ENCODE assay signal across 9 mouse cellular contexts in genomic region chr12:85177740-85178239, GRCm38 (mm10). TPM values are rescaled to one million over a fixed set of nuclear protein-coding genes. Genes with fewer than 3 reads are reported as not detected.
DNase-seq lines count a peak whose midpoint lies in the region; ATAC-seq and TF ChIP-seq lines count a peak whose summit lies in the region.
"Had no signal": no experiment of that assay in that cellular context is flagged by ENCODE, and none has a peak within 500 bp of the region (broad histone marks: within the 10 kb centered on the region; RNA-seq: fewer than 3 reads in every experiment).

TSS of gene Pgf (minus strand) at chr12:85177790.

- WGBS in cerebellum, adult 2 months: 61% methylated on average over 10 of the region's 10 CpGs
- 36% methylated on average over 10 of the region's 10 CpGs for WGBS in thymus, adult 2 months
- 45% methylated on average over 10 of the region's 10 CpGs for WGBS in liver, embryonic 14.5 days (ENCODE audit: insufficient replicate concordance)
- 85% methylated on average over 10 of the region's 10 CpGs for whole genome bisulfite sequencing in stomach, postnatal 0 days

- H3K9ac ChIP-seq in liver, embryonic 14.5 days (replicated peaks): no peak within 1 kb of the TSS; the same call in 1 of the 2 replicates
- H3K9ac ChIP-seq in stomach, postnatal 0 days (ENCODE audit: low read length): peak within 1 kb of the TSS; percentile 56

- peaks cover 15% of the 10 kb centered on the region for H3K4me1 ChIP-seq in cerebellum, adult 2 months (ENCODE audit: control insufficient read depth, insufficient read depth, low read length)
- peaks cover 34% of the 10 kb centered on the region for H3K4me1 ChIP-seq in thymus, adult 2 months (replicated peaks; ENCODE audit: control insufficient read depth, insufficient read depth, low read length)
- peaks cover 0 to 3% of the 10 kb centered on the region in 2 experiments; a peak in 1 of 4 replicates for H3K4me1 ChIP-seq in liver, embryonic 14.5 days (replicated peaks; ENCODE audit: control insufficient read depth in 2 of 2, insufficient read depth in 2 of 2, low read length in 1 of 2)
- peaks cover 14% of the 10 kb centered on the region; the same call in 1 of the 2 replicates for H3K4me1 ChIP-seq in stomach, postnatal 0 days (replicated peaks; ENCODE audit: control insufficient read depth, insufficient read depth)

- no peaks in the 10 kb centered on the region for H3K9me3 ChIP-seq in liver, embryonic 14.5 days (ENCODE audit: control insufficient read depth, low read length)
- no peaks in the 10 kb centered on the region for H3K9me3 ChIP-seq in stomach, postnatal 0 days (ENCODE audit: control insufficient read depth, low read length)

- no peak for TF ChIP-seq POLR2A in cerebellum, adult 2 months (IDR thresholded peaks at IDR 0.05; ENCODE audit: borderline replicate concordance, insufficient read depth, low read length)
- no peak for TF ChIP-seq POLR2A in thymus, adult 2 months (IDR thresholded peaks at IDR 0.05; ENCODE audit: control insufficient read depth, extremely low read depth, insufficient read depth, low read length, poor library complexity)

- no peak for TF ChIP-seq EP300 in liver, embryonic 14.5 days (IDR thresholded peaks at IDR 0.05; ENCODE audit: low read depth)
- no peak for TF ChIP-seq EP300 in stomach, postnatal 0 days (optimal IDR thresholded peaks at IDR 0.05)

- H3K36me3 ChIP-seq in thymus, adult 2 months (ENCODE audit: control insufficient read depth, insufficient read depth, low read length): no peaks in the 10 kb centered on the region
- no peaks in the 10 kb centered on the region for H3K36me3 ChIP-seq in liver, embryonic 14.5 days (replicated peaks; ENCODE audit: control insufficient read depth, insufficient read depth, low read depth)
- no peaks in the 10 kb centered on the region for H3K36me3 ChIP-seq in stomach, postnatal 0 days (ENCODE audit: control insufficient read depth, insufficient read depth, low read length)

- TF ChIP-seq CTCF in cerebellum, adult 2 months (IDR thresholded peaks at IDR 0.05; ENCODE audit: borderline replicate concordance, insufficient read depth, low read depth, low read length): no peak
- no peak for TF ChIP-seq CTCF in thymus, adult 2 months (IDR thresholded peaks at IDR 0.05; ENCODE audit: borderline replicate concordance, control insufficient read depth, extremely low read depth, insufficient read depth, low read length, poor library complexity)
- TF ChIP-seq CTCF in liver, embryonic 14.5 days (IDR thresholded peaks at IDR 0.05; ENCODE audit: low read depth): no peak
- no peak for TF ChIP-seq CTCF in stomach, postnatal 0 days (IDR thresholded peaks at IDR 0.05; ENCODE audit: low read depth)

- H3K27ac ChIP-seq in cerebellum, adult 2 months (ENCODE audit: insufficient read depth, low read length): no peak within 1 kb of the TSS
- H3K27ac ChIP-seq in thymus, adult 2 months (ENCODE audit: control insufficient read depth, insufficient read depth, low read length): no peak within 1 kb of the TSS
- no peak within 1 kb of the TSS for H3K27ac ChIP-seq in liver, embryonic 14.5 days
- H3K27ac ChIP-seq in stomach, postnatal 0 days (replicated peaks): 0 out of 2 replicates have a peak within 1 kb of the TSS, but pooled peaks have one; percentile 18

- DNase-seq in cerebellum, adult 2 months: no peak
- no peak for DNase-seq in thymus, adult 2 months
- no peak for DNase-seq in thymus, postnatal 25 days
- DNase-seq in liver, embryonic 14.5 days (ENCODE audit: low read depth in 3 of 3, low spot score in 3 of 3): no peak
- DNase-seq in stomach, postnatal 0 days (ENCODE audit: low spot score): no peak
- DNase-seq in thymus, postnatal 36 days: no peak
- DNase-seq in right cerebral cortex, postnatal 10 days (ENCODE audit: low spot score in 2 of 2): no peak
- DNase-seq: cerebellum, adult 9-11 months had no signal

- ATAC-seq in cerebellum, adult (ENCODE audit: insufficient number of reproducible peaks, low FRiP score, low TSS enrichment): no peak
- ATAC-seq in liver, embryonic 14.5 days (ENCODE audit: insufficient read depth): no peak
- no peak for ATAC-seq in stomach, postnatal 0 days (ENCODE audit: low FRiP score, low TSS enrichment)

- H3K4me2 ChIP-seq in liver, embryonic 14.5 days (ENCODE audit: low read depth): peak within 1 kb of the TSS; percentile 46
- peak within 1 kb of the TSS; percentile 65 for H3K4me2 ChIP-seq in stomach, postnatal 0 days (replicated peaks; ENCODE audit: low read depth)

- H3K27me3 ChIP-seq in cerebellum, adult 2 months (ENCODE audit: control insufficient read depth, insufficient read depth, low read length): no peaks in the 10 kb centered on the region
- no peaks in the 10 kb centered on the region for H3K27me3 ChIP-seq in thymus, adult 2 months (ENCODE audit: control insufficient read depth, insufficient read depth, low read length)
- H3K27me3 ChIP-seq in liver, embryonic 14.5 days (ENCODE audit: control insufficient read depth, insufficient read depth, low read length): peaks cover 11% of the 10 kb centered on the region
- no peaks in the 10 kb centered on the region for H3K27me3 ChIP-seq in stomach, postnatal 0 days (ENCODE audit: control insufficient read depth, insufficient read depth, low read length)

- peak within 1 kb of the TSS; percentile 45 for H3K4me3 ChIP-seq in cerebellum, adult 2 months (replicated peaks; ENCODE audit: insufficient read depth, low read depth, low read length)
- peak within 1 kb of the TSS; percentile 30 for H3K4me3 ChIP-seq in thymus, adult 2 months (ENCODE audit: control insufficient read depth, insufficient read depth, low read length)
- H3K4me3 ChIP-seq in liver, embryonic 14.5 days (ENCODE audit: insufficient read depth in 1 of 2, low read depth in 2 of 2, low read length in 2 of 2): peak within 1 kb of the TSS; percentile 16 to 26; a peak in 2 of 4 replicates
- H3K4me3 ChIP-seq in stomach, postnatal 0 days (ENCODE audit: low read depth, low read length): peak within 1 kb of the TSS; percentile 35

RNA-seq across cellular contexts. Expression of gene Pgf, which starts in this region (rescaled TPM):
- 5.1 and 6.1 TPM in 2 replicates for polyA plus RNA-seq in cerebellum, adult 2 months (2012; rRNA removed)
- polyA plus RNA-seq in thymus, adult 2 months (2012; rRNA removed): 1.3 and 2.1 TPM in 2 replicates
- 0.09 and 0.32 TPM in 2 replicates for polyA plus RNA-seq in liver, embryonic 14.5 days (2012; rRNA removed)
- 0.08 and 0.34 TPM in 2 replicates for polyA plus RNA-seq in liver, embryonic 14.5 days (2014; fragmentation: Nextera tagmentation; extraction: Ambion mirVana)
- polyA plus RNA-seq in stomach, postnatal 0 days (2015; fragmentation: Nextera tagmentation; extraction: Ambion mirVana): 3.0 and 3.5 TPM in 2 replicates
